Mouse (Mus musculus): Measurements from ENCODE around the gene Slc25a44. TPM values are rescaled to one million over a fixed set of nuclear protein-coding genes. Genes with fewer than 3 reads are reported as not detected.
A peak's percentile ranks its signal among the peaks of the same experiment; 100 is the strongest.

Slc25a44 gene
- polyA plus RNA-seq, 1 experiment from 2014 or later: 18.0 TPM

DNA sequence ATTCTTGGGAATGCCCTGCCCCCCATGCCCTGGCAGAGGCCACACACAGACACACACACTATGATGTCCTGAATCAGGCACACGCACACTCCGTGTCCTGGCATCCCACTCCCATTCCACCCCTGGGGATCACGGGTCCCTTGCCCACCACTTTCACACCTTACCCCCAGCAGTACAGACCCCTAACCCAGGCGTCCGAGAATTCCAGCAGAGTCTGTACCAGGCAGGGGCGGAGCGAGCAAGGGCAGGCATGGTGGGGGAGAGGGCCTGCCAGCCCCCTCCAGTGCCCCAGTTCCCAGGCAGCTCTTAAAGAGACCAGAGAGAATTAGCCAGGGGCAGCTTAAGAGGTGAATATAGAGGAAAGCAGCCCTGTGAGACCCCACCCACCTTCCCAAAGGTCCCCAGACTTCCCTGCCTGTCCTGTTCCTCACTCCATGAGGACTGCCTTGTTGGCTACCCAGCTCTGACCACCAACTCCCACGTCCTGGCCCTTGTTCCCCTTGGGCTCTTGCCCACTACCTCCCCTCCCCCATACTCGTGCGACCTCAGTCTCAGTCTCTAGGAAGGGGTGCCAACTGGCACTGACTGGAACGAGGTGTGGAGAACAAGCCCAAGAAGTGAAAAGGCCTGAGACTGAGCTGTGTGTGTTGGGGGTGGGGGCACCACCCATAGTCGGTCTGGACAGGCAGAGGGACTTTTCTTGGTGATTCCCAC lies 36.2 kb upstream of the Slc25a44 start, which contains the start of gene Sema4a:
Gene Sema4a (minus strand): TSS at position 200 of the 714 bp plus-strand sequence.
- no peak within 1 kb of the TSS for H3K4me2 ChIP-seq (ENCODE audit: low read depth, low read length)
- H3K9me3 ChIP-seq (replicated peaks; ENCODE audit: control insufficient read depth, low read length): no peaks in the 10 kb centered on the region
- peaks cover 9% of the 10 kb centered on the region; the same call in 1 of the 2 replicates for H3K4me1 ChIP-seq (ENCODE audit: control insufficient read depth, insufficient read depth, low read length)
- ATAC-seq (ENCODE audit: insufficient read depth, low FRiP score): no peak
- no peak within 1 kb of the TSS for H3K27ac ChIP-seq (ENCODE audit: low read length)
- H3K36me3 ChIP-seq (ENCODE audit: control insufficient read depth, insufficient read depth, low read length): no peaks in the 10 kb centered on the region
- 45% methylated on average over 12 of the region's 12 CpGs for WGBS
- no peak within 1 kb of the TSS for H3K9ac ChIP-seq (ENCODE audit: low read length)
- no peak within 1 kb of the TSS for H3K4me3 ChIP-seq (replicated peaks; ENCODE audit: low read length)
- no peaks in the 10 kb centered on the region; the same call in 1 of the 2 replicates for H3K27me3 ChIP-seq (ENCODE audit: control insufficient read depth, insufficient read depth, low read length)

DNA sequence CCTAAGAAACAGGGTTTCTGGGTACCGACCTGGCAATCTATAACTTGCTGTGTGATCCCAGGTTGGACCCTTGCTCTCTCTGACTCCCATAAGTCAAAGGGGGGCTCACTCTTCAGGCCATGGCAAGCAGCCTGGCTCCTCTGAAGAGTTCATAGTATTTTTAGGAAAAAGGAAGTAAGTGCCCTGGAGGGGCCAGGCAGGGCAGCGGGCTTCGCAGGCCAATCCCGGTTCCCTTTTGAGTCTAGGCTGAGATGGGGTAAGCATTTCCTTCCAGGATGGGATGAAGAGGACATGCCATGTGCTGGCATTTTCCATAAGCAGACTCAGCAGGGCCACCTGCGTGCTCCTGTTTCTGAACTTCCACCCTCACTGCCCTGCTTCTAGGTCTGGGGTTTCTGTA lies 35.1 kb upstream of the Slc25a44 start:
- no peaks in the 10 kb centered on the region; the same call in 1 of the 2 replicates for H3K27me3 ChIP-seq (ENCODE audit: control insufficient read depth, insufficient read depth, low read length)
- H3K9ac ChIP-seq (ENCODE audit: low read length): no peak overlapping the region
- H3K9me3 ChIP-seq (replicated peaks; ENCODE audit: control insufficient read depth, low read length): no peaks in the 10 kb centered on the region
- ATAC-seq (ENCODE audit: insufficient read depth, low FRiP score): no peak
- H3K27ac ChIP-seq (ENCODE audit: low read length): no peak overlapping the region
- no peak overlapping the region for H3K4me3 ChIP-seq (replicated peaks; ENCODE audit: low read length)
- 73% methylated on average over 5 of the region's 5 CpGs for WGBS
- H3K4me1 ChIP-seq (ENCODE audit: control insufficient read depth, insufficient read depth, low read length): peaks cover 9% of the 10 kb centered on the region; the same call in 1 of the 2 replicates
- no peak overlapping the region for H3K4me2 ChIP-seq (ENCODE audit: low read depth, low read length)
- no peaks in the 10 kb centered on the region for H3K36me3 ChIP-seq (ENCODE audit: control insufficient read depth, insufficient read depth, low read length)

DNA sequence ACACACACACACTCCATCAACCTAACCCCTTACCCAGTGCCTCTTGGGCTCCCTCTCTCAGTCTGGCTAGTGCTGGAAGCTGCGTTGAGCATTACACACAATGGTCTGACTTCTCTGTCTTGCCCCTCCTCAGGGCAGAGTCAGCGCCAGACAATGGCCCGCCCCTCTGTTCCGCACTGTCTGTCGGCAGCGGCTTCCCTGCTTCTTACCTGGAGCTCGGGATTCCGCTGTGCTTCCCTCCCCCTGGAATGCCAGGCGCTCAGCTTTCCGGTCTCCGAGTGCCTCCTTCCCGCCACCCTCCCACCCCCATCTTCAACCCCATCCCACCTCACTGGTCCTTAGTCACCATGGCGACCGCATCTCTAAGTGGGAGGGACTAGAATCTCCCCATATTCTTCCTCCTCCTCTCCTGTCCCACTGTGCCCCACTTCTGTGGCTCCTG lies 33.9 kb upstream of the Slc25a44 start:
- H3K4me2 ChIP-seq (ENCODE audit: low read depth, low read length): no peak overlapping the region
- peaks cover 9% of the 10 kb centered on the region; the same call in 1 of the 2 replicates for H3K4me1 ChIP-seq (ENCODE audit: control insufficient read depth, insufficient read depth, low read length)
- WGBS: 2% methylated on average over 14 of the region's 14 CpGs
- ATAC-seq (ENCODE audit: insufficient read depth, low FRiP score): no peak
- H3K9me3 ChIP-seq (replicated peaks; ENCODE audit: control insufficient read depth, low read length): no peaks in the 10 kb centered on the region
- H3K36me3 ChIP-seq (ENCODE audit: control insufficient read depth, insufficient read depth, low read length): no peaks in the 10 kb centered on the region
- no peaks in the 10 kb centered on the region; the same call in 1 of the 2 replicates for H3K27me3 ChIP-seq (ENCODE audit: control insufficient read depth, insufficient read depth, low read length)
- H3K4me3 ChIP-seq (replicated peaks; ENCODE audit: low read length): no peak overlapping the region
- H3K27ac ChIP-seq (ENCODE audit: low read length): no peak overlapping the region
- H3K9ac ChIP-seq (ENCODE audit: low read length): no peak overlapping the region

DNA sequence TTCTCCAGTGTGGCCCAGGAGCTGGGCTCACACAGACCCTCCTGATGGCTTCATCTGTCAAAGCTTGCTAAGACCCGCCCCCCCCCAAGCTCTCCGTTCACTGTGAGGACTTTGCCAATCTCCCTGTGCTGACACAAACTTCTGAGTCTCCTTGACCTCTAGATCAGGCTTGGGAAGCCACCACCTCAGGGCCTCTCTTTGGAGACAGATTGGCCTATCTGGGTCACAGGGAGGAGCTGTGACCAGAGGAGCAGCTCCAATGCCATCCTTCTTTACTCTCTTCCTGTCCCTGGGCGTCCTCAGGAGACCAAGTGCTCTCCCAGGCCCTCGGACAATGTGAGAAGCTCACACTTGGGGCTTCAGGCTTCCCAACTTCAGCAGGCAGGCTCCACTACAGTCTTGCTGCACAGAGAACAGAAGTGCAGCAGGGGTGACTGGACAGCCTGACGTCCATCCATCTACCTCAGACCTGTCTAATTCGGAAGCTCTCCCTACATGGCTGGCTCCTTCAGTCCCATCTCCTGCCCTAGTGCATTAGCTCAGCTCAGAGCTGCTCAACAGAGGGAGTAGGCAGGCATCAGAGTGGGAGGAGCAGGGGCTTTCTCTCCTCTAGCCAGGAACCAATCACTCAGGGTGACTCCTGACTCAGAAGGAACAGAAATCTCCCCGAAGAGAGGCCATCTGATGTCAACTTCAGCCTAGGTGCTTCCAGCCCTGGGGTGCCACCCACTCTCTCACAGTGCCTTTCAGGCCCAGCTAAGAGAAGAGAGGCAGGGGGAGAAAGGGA lies 32.0 kb upstream of the Slc25a44 start:
- H3K36me3 ChIP-seq (ENCODE audit: control insufficient read depth, insufficient read depth, low read length): no peaks in the 10 kb centered on the region
- no peak overlapping the region for H3K4me2 ChIP-seq (ENCODE audit: low read depth, low read length)
- no peak for ATAC-seq (ENCODE audit: insufficient read depth, low FRiP score)
- no peak overlapping the region for H3K4me3 ChIP-seq (replicated peaks; ENCODE audit: low read length)
- no peaks in the 10 kb centered on the region; the same call in 1 of the 2 replicates for H3K27me3 ChIP-seq (ENCODE audit: control insufficient read depth, insufficient read depth, low read length)
- 60% methylated on average over 7 of the region's 7 CpGs for WGBS
- peak overlapping the region; percentile 3 for H3K27ac ChIP-seq (ENCODE audit: low read length)
- peaks cover 9% of the 10 kb centered on the region; the same call in 1 of the 2 replicates for H3K4me1 ChIP-seq (ENCODE audit: control insufficient read depth, insufficient read depth, low read length)
- no peaks in the 10 kb centered on the region for H3K9me3 ChIP-seq (replicated peaks; ENCODE audit: control insufficient read depth, low read length)
- peak overlapping the region; percentile 34; the same call in 1 of the 2 replicates for H3K9ac ChIP-seq (ENCODE audit: low read length)

DNA sequence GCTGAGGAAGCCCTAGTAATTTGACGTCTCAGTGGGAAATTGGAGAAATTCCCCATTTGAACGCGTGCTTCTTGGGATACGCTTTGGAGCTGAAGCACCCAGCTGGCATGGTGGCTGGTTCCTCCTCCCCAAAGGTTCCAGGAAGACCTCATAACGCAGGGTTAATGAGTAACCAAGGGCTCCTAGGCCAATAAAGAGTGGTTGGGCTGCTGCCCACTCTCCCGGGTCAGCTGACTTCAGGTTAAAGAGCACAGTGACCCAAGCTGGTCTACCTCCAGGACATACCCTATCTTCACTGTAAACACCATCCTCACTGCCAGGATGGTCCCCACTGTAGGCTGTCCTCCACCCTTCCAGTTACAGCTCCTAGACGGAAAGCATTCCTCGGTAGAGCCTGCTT lies 31.4 kb upstream of the Slc25a44 start:
- Histone ChIP-seq H3K4me1 (ENCODE audit: control insufficient read depth, insufficient read depth, low read length) (peaks cover 9% of the 10 kb centered on the region; the same call in 1 of the 2 replicates), H3K4me3 (replicated peaks; ENCODE audit: low read length) (no peak overlapping the region), H3K27ac (ENCODE audit: low read length) (peak overlapping the region; percentile 90), H3K9me3 (replicated peaks; ENCODE audit: control insufficient read depth, low read length) (no peaks in the 10 kb centered on the region), H3K27me3 (ENCODE audit: control insufficient read depth, insufficient read depth, low read length) (no peaks in the 10 kb centered on the region; the same call in 1 of the 2 replicates), H3K9ac (ENCODE audit: low read length) (no peak overlapping the region), H3K36me3 (ENCODE audit: control insufficient read depth, insufficient read depth, low read length) (no peaks in the 10 kb centered on the region), H3K4me2 (ENCODE audit: low read depth, low read length) (no peak overlapping the region)
- WGBS: 72% methylated on average over 8 of the region's 8 CpGs
- ATAC-seq (ENCODE audit: insufficient read depth, low FRiP score): 0 out of 2 replicates have a peak, but pooled peaks have one; percentile 19

DNA sequence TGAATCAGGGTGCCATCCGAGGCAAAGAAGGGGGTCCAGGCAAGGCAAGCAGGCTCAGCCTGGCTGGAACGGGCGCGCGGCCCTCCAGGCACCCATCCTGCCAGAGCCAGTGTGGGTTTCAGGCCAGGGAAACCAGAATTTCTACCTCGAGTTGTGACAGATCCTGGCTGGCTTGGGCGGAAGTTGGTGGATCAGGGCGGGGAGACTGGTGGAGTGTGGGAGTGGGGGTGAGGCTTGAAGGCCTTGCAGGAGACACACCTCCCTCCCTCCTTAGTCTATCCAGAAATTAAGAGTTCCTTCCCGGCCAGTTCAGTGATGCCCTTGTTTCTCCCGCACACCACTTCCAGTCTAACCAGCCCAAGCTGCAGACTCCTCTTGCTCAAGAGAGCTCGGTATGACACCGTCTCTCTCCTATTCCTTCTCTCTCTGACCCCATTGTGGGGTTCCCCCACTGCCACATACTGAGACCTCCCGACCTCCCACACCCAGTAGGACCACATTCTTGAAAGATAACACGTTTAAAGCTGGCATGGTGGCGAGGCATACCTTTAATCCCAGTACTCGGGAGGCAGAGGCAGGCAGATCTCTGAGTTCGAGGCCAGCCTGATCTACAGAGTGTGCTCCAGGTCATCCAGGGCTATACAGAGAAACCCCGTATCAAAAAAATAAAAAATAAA lies 30.8 kb upstream of the Slc25a44 start:
- Histone ChIP-seq H3K4me3 (replicated peaks; ENCODE audit: low read length) (peak overlapping the region; percentile 38), H3K9ac (ENCODE audit: low read length) (peak overlapping the region; percentile 69), H3K4me1 (ENCODE audit: control insufficient read depth, insufficient read depth, low read length) (peaks cover 9% of the 10 kb centered on the region; the same call in 1 of the 2 replicates), H3K27ac (ENCODE audit: low read length) (peak overlapping the region; percentile 90), H3K9me3 (replicated peaks; ENCODE audit: control insufficient read depth, low read length) (no peaks in the 10 kb centered on the region), H3K4me2 (ENCODE audit: low read depth, low read length) (peak overlapping the region; percentile 43), H3K36me3 (ENCODE audit: control insufficient read depth, insufficient read depth, low read length) (no peaks in the 10 kb centered on the region), H3K27me3 (ENCODE audit: control insufficient read depth, insufficient read depth, low read length) (no peaks in the 10 kb centered on the region; the same call in 1 of the 2 replicates)
- ATAC-seq (ENCODE audit: insufficient read depth, low FRiP score): peak; percentile 59; the same call in 1 of the 2 replicates
- 63% methylated on average over 18 of the region's 18 CpGs for WGBS

DNA sequence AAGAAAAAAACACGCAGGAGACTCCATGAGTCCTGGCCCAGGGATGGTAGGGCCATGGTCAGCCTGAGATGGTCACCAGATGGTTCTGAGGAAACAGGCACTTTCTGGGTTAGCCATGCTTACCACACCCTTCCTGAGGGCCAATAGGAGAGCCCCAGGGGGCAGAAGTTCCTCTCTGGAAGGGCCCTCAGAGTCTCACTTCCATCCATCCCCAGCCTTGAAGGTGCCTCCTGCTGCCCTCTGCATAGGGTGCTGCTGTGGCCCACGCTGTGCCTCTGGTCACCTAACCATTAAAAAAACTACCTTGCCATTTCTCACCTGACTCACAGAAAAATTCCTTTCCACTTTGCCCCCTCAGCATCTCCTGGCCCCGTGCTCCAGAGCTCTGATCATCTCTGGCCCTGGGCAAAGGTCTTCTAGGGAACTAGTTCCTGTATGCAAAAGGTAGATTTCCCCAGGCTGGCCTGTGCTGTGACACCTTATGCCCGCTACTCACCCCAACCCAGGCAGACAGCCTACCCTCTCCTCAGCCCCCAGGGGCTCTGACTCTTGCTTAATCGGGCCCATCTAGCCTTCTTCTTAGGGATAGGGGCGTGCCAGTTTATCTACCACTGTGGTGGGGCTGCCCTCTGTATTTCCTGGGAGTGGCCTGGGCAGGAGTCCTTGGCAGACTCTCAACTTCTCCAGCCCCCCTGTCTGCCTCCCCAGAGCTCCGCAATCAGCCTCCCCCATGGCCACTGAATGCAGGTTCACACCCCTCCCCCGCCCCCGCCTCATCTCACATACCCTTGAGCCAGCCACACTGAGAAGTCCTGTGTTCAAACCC lies 30.0 kb upstream of the Slc25a44 start:
- Histone ChIP-seq H3K27me3 (ENCODE audit: control insufficient read depth, insufficient read depth, low read length) (no peaks in the 10 kb centered on the region; the same call in 1 of the 2 replicates), H3K9ac (ENCODE audit: low read length) (peak overlapping the region; percentile 69), H3K4me1 (ENCODE audit: control insufficient read depth, insufficient read depth, low read length) (peaks cover 14% of the 10 kb centered on the region), H3K36me3 (ENCODE audit: control insufficient read depth, insufficient read depth, low read length) (no peaks in the 10 kb centered on the region), H3K4me3 (replicated peaks; ENCODE audit: low read length) (peak overlapping the region; percentile 38), H3K9me3 (replicated peaks; ENCODE audit: control insufficient read depth, low read length) (no peaks in the 10 kb centered on the region), H3K4me2 (ENCODE audit: low read depth, low read length) (peak overlapping the region; percentile 43), H3K27ac (ENCODE audit: low read length) (peak overlapping the region; percentile 90)
- 45% methylated on average over 9 of the region's 9 CpGs for WGBS
- peak; percentile 15; the same call in 1 of the 2 replicates for ATAC-seq (ENCODE audit: insufficient read depth, low FRiP score)

DNA sequence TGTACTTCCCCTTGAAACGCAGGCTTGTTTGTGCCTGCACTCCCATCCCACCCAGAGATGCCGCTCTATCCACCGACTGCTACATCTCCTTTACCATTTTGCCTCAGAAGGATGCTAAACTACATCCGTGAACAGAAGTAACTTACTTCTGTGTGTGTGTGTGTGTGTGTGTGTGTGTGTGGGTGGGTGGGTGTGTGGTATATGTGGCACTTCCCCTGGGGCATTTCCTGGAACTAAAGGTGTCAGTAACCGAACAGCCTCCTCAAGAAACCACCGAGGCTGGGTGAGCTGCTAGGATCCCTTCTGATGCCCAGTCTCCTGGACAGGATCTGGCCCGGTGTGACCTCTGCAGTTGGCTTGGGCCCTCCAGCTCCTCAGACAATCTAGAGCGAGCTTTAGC lies 29.0 kb upstream of the Slc25a44 start:
- ATAC-seq (ENCODE audit: insufficient read depth, low FRiP score): no peak
- 75% methylated on average over 8 of the region's 8 CpGs for WGBS
- Histone ChIP-seq H3K27ac (ENCODE audit: low read length) (no peak overlapping the region), H3K4me1 (ENCODE audit: control insufficient read depth, insufficient read depth, low read length) (peaks cover 23% of the 10 kb centered on the region), H3K27me3 (ENCODE audit: control insufficient read depth, insufficient read depth, low read length) (no peaks in the 10 kb centered on the region), H3K36me3 (ENCODE audit: control insufficient read depth, insufficient read depth, low read length) (no peaks in the 10 kb centered on the region), H3K4me2 (ENCODE audit: low read depth, low read length) (peak overlapping the region; percentile 43; the same call in 1 of the 2 replicates), H3K4me3 (replicated peaks; ENCODE audit: low read length) (no peak overlapping the region), H3K9ac (ENCODE audit: low read length) (no peak overlapping the region), H3K9me3 (replicated peaks; ENCODE audit: control insufficient read depth, low read length) (no peaks in the 10 kb centered on the region)

Data from stomach, embryonic 16.5 days (tissue).